Mouse (Mus musculus) left cerebral cortex, adult 9 months (tissue): ENCODE measurements around the gene Tex21.

Experiments used
- DNase-seq, 2 experiments: peaks; one replicate each; pipeline ENCODE4 v3.0.0; 2022; ENCODE audit warnings: low spot score in 2 of 2

Gene Tex21

GRCm38 (mm10) chr12:76246646-76247045 lies at the start of gene Tex21:
TSS of gene Tex21 (minus strand) at chr12:76246746.
- no peak for DNase-seq

GRCm38 (mm10) chr12:76293192-76293591 lies 46.6 kb upstream of the Tex21 start:
- peak in 1 of 2 experiments; percentile 66 for DNase-seq

GRCm38 (mm10) chr12:76290271-76290670 lies 43.7 kb upstream of the Tex21 start:
- no peak for DNase-seq

GRCm38 (mm10) chr12:76289428-76289827 lies 42.9 kb upstream of the Tex21 start:
- DNase-seq: no peak

- DNase-seq: no peak
Observed at GRCm38 (mm10) chr12:76288494-76288893, 41.9 kb upstream of the Tex21 start.

GRCm38 (mm10) chr12:76287986-76288385 lies 41.4 kb upstream of the Tex21 start:
- peak in 1 of 2 experiments; percentile 53 for DNase-seq

GRCm38 (mm10) chr12:76285418-76285817 lies 38.9 kb upstream of the Tex21 start:
- DNase-seq: no peak

- peak in 1 of 2 experiments; percentile 53 for DNase-seq
Observed at GRCm38 (mm10) chr12:76282532-76283173, 36.1 kb upstream of the Tex21 start.

GRCm38 (mm10) chr12:76282132-76282531 lies 35.6 kb upstream of the Tex21 start:
- DNase-seq: no peak

GRCm38 (mm10) chr12:76281111-76281660 lies 34.6 kb upstream of the Tex21 start:
- DNase-seq: no peak

- DNase-seq: peak in 1 of 2 experiments; percentile 68
Observed at GRCm38 (mm10) chr12:76280556-76280955, 34.0 kb upstream of the Tex21 start.

GRCm38 (mm10) chr12:76278209-76278608 lies 31.7 kb upstream of the Tex21 start:
- no peak for DNase-seq

GRCm38 (mm10) chr12:76272610-76273524 lies 26.3 kb upstream of the Tex21 start:
- no peak for DNase-seq

- DNase-seq: no peak
Observed at GRCm38 (mm10) chr12:76271516-76271915, 25.0 kb upstream of the Tex21 start.

GRCm38 (mm10) chr12:76269196-76269595 lies 22.6 kb upstream of the Tex21 start:
- DNase-seq: no peak

GRCm38 (mm10) chr12:76268686-76269085 lies 22.1 kb upstream of the Tex21 start:
- DNase-seq: no peak

GRCm38 (mm10) chr12:76266875-76267274 lies 20.3 kb upstream of the Tex21 start:
- peak in 1 of 2 experiments; percentile 69 for DNase-seq

GRCm38 (mm10) chr12:76265001-76265400 lies 18.5 kb upstream of the Tex21 start:
- no peak for DNase-seq

- DNase-seq: no peak
Observed at GRCm38 (mm10) chr12:76264325-76264965, 17.9 kb upstream of the Tex21 start.

- DNase-seq: no peak
Observed at GRCm38 (mm10) chr12:76263876-76264275, 17.3 kb upstream of the Tex21 start.

- DNase-seq: no peak
Observed at GRCm38 (mm10) chr12:76262918-76263317, 16.4 kb upstream of the Tex21 start.

- DNase-seq: no peak
Observed at GRCm38 (mm10) chr12:76261556-76261955, 15.0 kb upstream of the Tex21 start.
